Mouse (Mus musculus): ENCODE measurements at regions not wholly inside any gene's neighbourhood (a gene's known extent, or its start where the extent isn't known, plus 50 kb on each side); places are given as distances from the start of the nearest gene placed in this dataset.

DNA sequence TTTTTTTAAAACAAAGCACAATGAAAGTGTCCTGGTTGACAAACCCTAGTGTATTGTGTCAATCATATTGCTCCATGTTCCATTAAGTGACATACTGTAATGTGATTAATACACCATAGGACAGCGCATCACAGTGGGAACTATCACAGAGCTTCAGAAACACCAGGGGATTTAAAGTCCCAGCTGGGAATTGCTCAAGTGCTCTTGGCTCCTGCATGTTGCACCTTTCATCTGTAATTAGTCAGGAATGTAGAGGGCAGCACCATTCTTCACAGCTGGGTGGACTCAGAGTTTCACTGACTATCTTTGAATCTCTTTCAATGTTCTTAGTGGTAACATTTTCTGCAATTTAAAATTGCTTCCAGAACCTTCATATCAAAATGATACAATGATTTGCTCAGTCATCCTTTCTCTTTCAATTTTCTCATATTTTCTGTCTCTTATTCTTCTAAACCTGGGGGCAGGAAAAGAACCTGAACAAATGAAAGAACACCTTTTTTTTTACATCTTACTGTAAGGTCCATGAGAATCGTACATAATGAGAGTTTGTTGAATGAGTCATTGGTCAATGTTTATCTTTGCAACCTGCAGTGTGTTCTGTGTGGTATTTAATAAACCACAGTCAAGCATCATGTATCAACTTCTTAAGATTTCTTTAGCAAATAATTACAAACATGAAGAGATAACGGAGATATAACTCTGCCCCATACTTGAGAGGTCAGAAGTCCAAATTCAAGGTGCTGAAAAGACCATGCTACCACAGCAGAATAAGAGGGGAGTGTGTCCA is 333.0 kb downstream of the Etaa1 start:
- no peaks in the 10 kb centered on the region for H3K27me3 ChIP-seq (ENCODE audit: control insufficient read depth, insufficient read depth, low read length)
- no peak for ATAC-seq (replicated peaks; ENCODE audit: insufficient number of reproducible peaks, low FRiP score, low TSS enrichment, low read depth)
- DNase-seq (ENCODE audit: low spot score), result no peak
- no peaks in the 10 kb centered on the region for H3K9me3 ChIP-seq (replicated peaks; ENCODE audit: control insufficient read depth, low read length)
- H3K4me2 ChIP-seq (ENCODE audit: low read depth, low read length), result no peak overlapping the region
- 82% methylated on average over 3 of the region's 3 CpGs for WGBS
- no peaks in the 10 kb centered on the region for H3K4me1 ChIP-seq (ENCODE audit: control insufficient read depth, insufficient read depth, low read length)
- H3K36me3 ChIP-seq (replicated peaks; ENCODE audit: control insufficient read depth, insufficient read depth, low read depth, low read length), result no peaks in the 10 kb centered on the region
- H3K4me3 ChIP-seq (ENCODE audit: low read depth, low read length), result no peak overlapping the region
- H3K9ac ChIP-seq (replicated peaks; ENCODE audit: low read length), result no peak overlapping the region
- H3K27ac ChIP-seq (replicated peaks; ENCODE audit: low read depth, low read length), result no peak overlapping the region

DNA sequence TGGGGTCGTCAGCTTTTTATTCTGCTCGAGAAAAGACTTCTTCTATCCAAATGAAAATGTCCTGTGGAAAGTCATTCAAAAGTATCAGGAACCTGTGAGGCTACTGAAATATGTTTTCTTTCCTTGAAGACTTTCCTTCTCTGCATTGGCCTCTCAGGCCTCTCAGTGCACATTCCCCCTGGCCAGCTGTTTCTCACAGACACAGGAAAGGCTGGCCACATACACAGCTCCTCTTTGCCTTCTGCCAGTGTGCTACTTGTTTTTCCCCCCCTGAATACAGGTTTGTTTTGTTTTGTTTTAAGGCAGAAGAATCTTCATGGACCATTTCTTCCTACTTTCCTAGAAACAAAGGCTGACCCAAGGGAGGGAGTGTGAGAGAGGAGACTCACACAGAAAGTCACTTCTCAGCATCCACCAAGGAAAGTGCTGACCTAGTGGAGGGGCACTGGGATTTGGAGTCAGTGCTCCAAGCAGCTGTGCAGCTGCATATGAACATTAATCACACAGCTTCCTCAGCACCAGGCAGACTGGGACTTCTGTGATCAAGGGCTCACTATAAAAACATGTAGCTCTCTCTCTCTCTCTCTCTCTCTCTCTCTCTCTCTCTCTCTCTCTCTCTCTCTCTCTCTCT is 324.0 kb downstream of the Etaa1 start:
- no peak for ATAC-seq (replicated peaks; ENCODE audit: insufficient number of reproducible peaks, low FRiP score, low TSS enrichment, low read depth)
- H3K4me1 ChIP-seq (ENCODE audit: control insufficient read depth, insufficient read depth, low read length), result no peaks in the 10 kb centered on the region

DNA sequence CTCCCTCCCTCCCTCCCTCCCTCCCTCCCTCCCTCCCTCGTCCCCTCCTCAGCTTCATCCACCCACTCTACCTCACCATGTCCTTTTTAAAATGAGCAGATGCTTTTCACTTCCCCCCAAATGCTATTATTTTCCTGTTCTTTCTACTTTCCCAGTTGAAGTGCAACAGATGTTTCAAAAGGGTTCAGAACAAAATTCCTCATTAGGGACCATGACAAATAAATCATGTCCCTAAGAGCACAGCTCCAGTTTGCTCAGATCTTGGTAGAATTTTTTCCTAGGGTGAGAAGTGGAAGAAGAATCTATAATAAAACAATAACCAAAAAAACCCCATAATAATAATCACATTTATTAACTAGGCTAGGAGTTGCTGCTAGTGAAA is 323.5 kb downstream of the Etaa1 start:
- Histone ChIP-seq H3K9ac (replicated peaks; ENCODE audit: low read length) (no peak overlapping the region), H3K4me1 (ENCODE audit: control insufficient read depth, insufficient read depth, low read length) (no peaks in the 10 kb centered on the region), H3K4me2 (ENCODE audit: low read depth, low read length) (no peak overlapping the region), H3K27ac (replicated peaks; ENCODE audit: low read depth, low read length) (no peak overlapping the region), H3K9me3 (replicated peaks; ENCODE audit: control insufficient read depth, low read length) (no peaks in the 10 kb centered on the region), H3K36me3 (replicated peaks; ENCODE audit: control insufficient read depth, insufficient read depth, low read depth, low read length) (no peaks in the 10 kb centered on the region), H3K4me3 (ENCODE audit: low read depth, low read length) (no peak overlapping the region), H3K27me3 (ENCODE audit: control insufficient read depth, insufficient read depth, low read length) (no peaks in the 10 kb centered on the region)
- no peak for ATAC-seq (replicated peaks; ENCODE audit: insufficient number of reproducible peaks, low FRiP score, low TSS enrichment, low read depth)
- DNase-seq (ENCODE audit: low spot score), result no peak
- no CpG with 5 or more reads among the region's 1 CpGs for WGBS

More for the DNA sequence above, 324.0 kb downstream of the Etaa1 start:
- no peak overlapping the region for H3K27ac ChIP-seq (replicated peaks; ENCODE audit: low read depth, low read length)
- H3K36me3 ChIP-seq (replicated peaks; ENCODE audit: control insufficient read depth, insufficient read depth, low read depth, low read length), result no peaks in the 10 kb centered on the region
- no peak overlapping the region for H3K4me2 ChIP-seq (ENCODE audit: low read depth, low read length)
- no peaks in the 10 kb centered on the region for H3K27me3 ChIP-seq (ENCODE audit: control insufficient read depth, insufficient read depth, low read length)
- no peaks in the 10 kb centered on the region for H3K9me3 ChIP-seq (replicated peaks; ENCODE audit: control insufficient read depth, low read length)
- H3K4me3 ChIP-seq (ENCODE audit: low read depth, low read length), result no peak overlapping the region
- DNase-seq (ENCODE audit: low spot score), result no peak
- H3K9ac ChIP-seq (replicated peaks; ENCODE audit: low read length), result no peak overlapping the region
- WGBS, result 87% methylated on average over 2 of the region's 2 CpGs

DNA sequence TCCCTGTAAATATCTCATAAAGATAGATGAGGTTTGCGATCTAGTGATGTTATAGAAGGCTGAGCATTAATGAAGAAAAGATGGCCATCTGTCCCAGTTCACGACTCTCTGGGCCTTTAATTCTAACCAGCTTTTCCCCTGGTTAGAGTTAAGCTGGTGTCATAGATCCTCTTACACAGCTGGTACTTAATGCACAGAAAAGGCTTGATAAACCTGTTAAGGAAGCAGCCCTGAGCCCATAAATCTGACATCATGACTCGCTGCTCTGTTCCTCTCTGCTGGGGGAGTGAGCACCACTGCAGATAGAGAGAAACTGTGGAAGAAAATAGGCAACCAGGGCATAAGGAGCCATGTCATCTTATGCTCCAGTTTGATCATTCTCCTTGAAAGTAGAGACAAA is 316.5 kb downstream of the Etaa1 start:
- H3K36me3 ChIP-seq (replicated peaks; ENCODE audit: control insufficient read depth, insufficient read depth, low read depth, low read length), result no peaks in the 10 kb centered on the region
- no peak overlapping the region for H3K4me3 ChIP-seq (ENCODE audit: low read depth, low read length)
- no peak for ATAC-seq (replicated peaks; ENCODE audit: insufficient number of reproducible peaks, low FRiP score, low TSS enrichment, low read depth)
- H3K27ac ChIP-seq (replicated peaks; ENCODE audit: low read depth, low read length), result no peak overlapping the region
- no peaks in the 10 kb centered on the region for H3K9me3 ChIP-seq (replicated peaks; ENCODE audit: control insufficient read depth, low read length)
- 46% methylated on average over 3 of the region's 3 CpGs for WGBS
- H3K27me3 ChIP-seq (ENCODE audit: control insufficient read depth, insufficient read depth, low read length), result no peaks in the 10 kb centered on the region
- no peak overlapping the region for H3K9ac ChIP-seq (replicated peaks; ENCODE audit: low read length)
- no peak overlapping the region for H3K4me2 ChIP-seq (ENCODE audit: low read depth, low read length)
- DNase-seq (ENCODE audit: low spot score), result peak; percentile 47
- no peaks in the 10 kb centered on the region for H3K4me1 ChIP-seq (ENCODE audit: control insufficient read depth, insufficient read depth, low read length)

DNA sequence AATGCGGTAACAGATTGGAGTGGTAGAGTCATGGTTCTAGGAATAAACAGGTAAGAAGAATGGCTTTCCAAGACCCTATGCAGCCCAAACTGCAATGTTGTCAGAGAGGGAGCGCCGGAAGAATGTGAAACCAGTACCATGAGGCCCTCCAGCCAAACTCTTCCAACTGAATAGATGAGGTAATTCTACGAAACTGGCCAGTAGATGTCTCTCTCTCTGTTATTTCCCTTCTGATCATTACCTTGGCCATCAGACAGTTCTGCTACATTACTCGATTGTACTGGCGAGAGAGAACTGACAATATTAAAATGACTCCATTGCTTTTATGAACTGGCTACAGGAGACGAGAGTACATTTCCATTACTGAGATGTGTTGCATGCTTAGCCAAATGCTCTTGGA is 313.8 kb downstream of the Etaa1 start:
- Histone ChIP-seq H3K27me3 (ENCODE audit: control insufficient read depth, insufficient read depth, low read length) (no peaks in the 10 kb centered on the region), H3K36me3 (replicated peaks; ENCODE audit: control insufficient read depth, insufficient read depth, low read depth, low read length) (no peaks in the 10 kb centered on the region), H3K9ac (replicated peaks; ENCODE audit: low read length) (no peak overlapping the region), H3K4me2 (ENCODE audit: low read depth, low read length) (no peak overlapping the region), H3K4me1 (ENCODE audit: control insufficient read depth, insufficient read depth, low read length) (no peaks in the 10 kb centered on the region), H3K4me3 (ENCODE audit: low read depth, low read length) (no peak overlapping the region), H3K9me3 (replicated peaks; ENCODE audit: control insufficient read depth, low read length) (no peaks in the 10 kb centered on the region), H3K27ac (replicated peaks; ENCODE audit: low read depth, low read length) (no peak overlapping the region)
- no peak for ATAC-seq (replicated peaks; ENCODE audit: insufficient number of reproducible peaks, low FRiP score, low TSS enrichment, low read depth)
- no peak for DNase-seq (ENCODE audit: low spot score)
- 68% methylated on average over 7 of the region's 7 CpGs for WGBS

DNA sequence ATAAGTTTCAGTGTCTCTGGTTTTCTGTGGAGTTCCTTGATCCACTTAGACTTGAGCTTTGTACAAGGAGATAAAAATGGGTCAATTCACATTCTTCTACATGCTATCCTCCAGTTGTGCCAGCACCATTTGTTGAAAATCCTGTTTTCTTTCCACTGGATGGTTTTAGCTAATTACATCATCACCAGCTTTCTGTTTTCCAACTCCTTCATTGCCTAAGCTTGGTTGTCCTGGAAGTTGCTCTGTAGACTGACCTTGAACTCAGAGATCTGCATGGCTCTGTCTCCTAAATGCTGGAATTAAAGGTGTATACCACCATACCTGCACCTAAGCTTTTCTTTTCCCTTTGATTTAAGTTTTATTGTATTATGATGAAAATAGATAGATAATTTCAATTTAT is 306.2 kb downstream of the Etaa1 start:
- Histone ChIP-seq H3K9me3 (replicated peaks; ENCODE audit: control insufficient read depth, low read length) (no peaks in the 10 kb centered on the region), H3K4me1 (ENCODE audit: control insufficient read depth, insufficient read depth, low read length) (no peaks in the 10 kb centered on the region), H3K4me3 (ENCODE audit: low read depth, low read length) (no peak overlapping the region), H3K27ac (replicated peaks; ENCODE audit: low read depth, low read length) (no peak overlapping the region), H3K9ac (replicated peaks; ENCODE audit: low read length) (no peak overlapping the region), H3K36me3 (replicated peaks; ENCODE audit: control insufficient read depth, insufficient read depth, low read depth, low read length) (no peaks in the 10 kb centered on the region), H3K27me3 (ENCODE audit: control insufficient read depth, insufficient read depth, low read length) (no peaks in the 10 kb centered on the region), H3K4me2 (ENCODE audit: low read depth, low read length) (no peak overlapping the region)
- no peak for DNase-seq (ENCODE audit: low spot score)
- ATAC-seq (replicated peaks; ENCODE audit: insufficient number of reproducible peaks, low FRiP score, low TSS enrichment, low read depth), result no peak

DNA sequence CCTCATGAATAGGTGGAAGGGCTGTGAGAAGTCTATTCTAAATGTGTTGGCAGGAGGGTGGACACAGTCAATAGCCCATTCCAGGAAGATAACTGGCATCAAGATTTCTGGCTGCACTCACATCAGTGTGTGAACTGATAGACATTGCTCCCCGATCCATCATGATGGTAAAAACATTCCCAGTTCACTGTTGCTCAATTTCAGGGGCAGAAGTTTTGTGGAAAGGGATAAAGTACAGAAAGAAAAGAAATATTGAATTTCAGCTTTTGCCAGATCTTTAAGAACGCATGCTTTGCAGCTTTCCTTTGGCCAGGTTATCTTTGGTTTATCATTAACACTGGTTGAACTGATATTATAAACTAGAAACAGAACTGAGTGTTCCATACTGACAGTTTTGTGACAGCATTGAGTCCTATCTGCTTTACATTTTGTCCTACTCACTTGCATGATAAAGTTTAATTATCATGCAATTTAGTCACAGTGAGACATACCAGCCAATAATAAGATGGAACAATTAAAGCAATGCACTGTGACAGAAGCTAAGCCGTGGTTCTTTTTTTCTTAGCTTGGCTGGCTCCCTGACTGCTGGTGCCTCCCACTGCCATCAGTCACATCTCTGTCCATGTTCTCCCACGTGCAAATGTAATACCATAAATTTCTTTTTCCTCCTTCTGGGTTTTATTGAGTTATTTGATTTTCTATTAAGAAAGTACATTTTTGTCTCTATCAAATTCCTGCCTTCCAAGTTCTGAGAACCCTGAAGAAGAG is 302.1 kb downstream of the Etaa1 start:
- Histone ChIP-seq H3K4me3 (ENCODE audit: low read depth, low read length) (no peak overlapping the region), H3K27ac (replicated peaks; ENCODE audit: low read depth, low read length) (no peak overlapping the region), H3K27me3 (ENCODE audit: control insufficient read depth, insufficient read depth, low read length) (no peaks in the 10 kb centered on the region), H3K9me3 (replicated peaks; ENCODE audit: control insufficient read depth, low read length) (no peaks in the 10 kb centered on the region), H3K36me3 (replicated peaks; ENCODE audit: control insufficient read depth, insufficient read depth, low read depth, low read length) (no peaks in the 10 kb centered on the region), H3K4me1 (ENCODE audit: control insufficient read depth, insufficient read depth, low read length) (no peaks in the 10 kb centered on the region), H3K4me2 (ENCODE audit: low read depth, low read length) (no peak overlapping the region), H3K9ac (replicated peaks; ENCODE audit: low read length) (no peak overlapping the region)
- ATAC-seq (replicated peaks; ENCODE audit: insufficient number of reproducible peaks, low FRiP score, low TSS enrichment, low read depth) (no peak), DNase-seq (ENCODE audit: low spot score) (no peak)
- 71% methylated on average over 4 of the region's 4 CpGs for WGBS

DNA sequence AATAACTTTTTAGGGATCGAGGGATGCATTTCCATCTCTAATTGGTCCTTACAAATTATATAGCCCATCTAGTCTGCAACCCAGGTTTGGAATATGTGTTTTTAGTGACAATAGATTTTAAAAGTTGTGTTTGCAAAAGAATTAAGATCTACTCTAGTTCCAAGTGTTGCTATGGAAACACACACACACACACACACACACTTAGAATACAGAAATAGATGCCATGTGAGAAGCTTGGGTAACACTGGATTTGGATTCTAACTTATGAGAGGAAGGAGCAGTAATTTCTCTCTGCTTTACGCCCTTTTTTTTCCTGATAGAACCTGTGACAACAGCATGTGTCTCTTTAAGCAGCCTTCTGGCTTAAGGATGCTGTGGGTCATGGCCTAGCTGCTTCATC is 297.8 kb downstream of the Etaa1 start:
- no peaks in the 10 kb centered on the region for H3K4me1 ChIP-seq (ENCODE audit: control insufficient read depth, insufficient read depth, low read length)
- WGBS, result 80% methylated on average over 2 of the region's 2 CpGs
- DNase-seq (ENCODE audit: low spot score), result no peak

More for the DNA sequence above, 297.8 kb downstream of the Etaa1 start:
- no peak overlapping the region for H3K4me2 ChIP-seq (ENCODE audit: low read depth, low read length)
- no peak for ATAC-seq (replicated peaks; ENCODE audit: insufficient number of reproducible peaks, low FRiP score, low TSS enrichment, low read depth)
- no peaks in the 10 kb centered on the region for H3K27me3 ChIP-seq (ENCODE audit: control insufficient read depth, insufficient read depth, low read length)
- H3K9ac ChIP-seq (replicated peaks; ENCODE audit: low read length), result no peak overlapping the region
- H3K4me3 ChIP-seq (ENCODE audit: low read depth, low read length), result no peak overlapping the region
- H3K36me3 ChIP-seq (replicated peaks; ENCODE audit: control insufficient read depth, insufficient read depth, low read depth, low read length), result no peaks in the 10 kb centered on the region
- no peaks in the 10 kb centered on the region for H3K9me3 ChIP-seq (replicated peaks; ENCODE audit: control insufficient read depth, low read length)
- H3K27ac ChIP-seq (replicated peaks; ENCODE audit: low read depth, low read length), result no peak overlapping the region

Data from embryonic facial prominence, embryonic 11.5 days (tissue).